Mouse (Mus musculus) NIH3T3 (cell line): ENCODE data around the gene Shroom3.
A peak's percentile ranks its signal among the peaks of the same experiment; 100 is the strongest.

ENCODE experiments used
- DNase-seq: peaks from one replicate; pipeline ENCODE4 v3.0.0-alpha.2; 2012; ENCODE audit warnings: low read depth

Gene Shroom3

DNA sequence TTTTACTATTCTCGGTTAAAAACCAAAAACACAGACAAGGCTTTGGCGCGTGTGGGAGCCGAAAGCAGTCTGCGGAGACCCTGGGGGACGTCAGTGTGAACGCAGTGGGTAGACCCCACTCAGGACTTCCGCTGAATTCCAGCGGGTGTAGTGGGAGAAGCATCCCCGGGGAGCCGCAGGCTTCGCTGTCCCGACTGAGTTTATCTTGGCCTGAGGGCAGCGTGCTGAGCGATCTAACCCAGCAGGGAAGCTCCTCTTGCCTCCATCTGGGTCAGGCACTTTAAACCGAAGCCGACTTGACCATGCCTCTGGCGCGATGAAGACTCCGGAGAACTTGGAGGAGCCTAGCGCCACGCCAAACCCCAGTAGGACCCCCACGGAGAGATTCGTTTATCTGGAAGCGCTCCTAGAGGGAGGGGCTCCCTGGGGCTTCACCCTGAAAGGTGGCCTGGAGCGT is at the start of gene Shroom3:
Gene Shroom3, plus strand, starts transcription at position 85 of the 457 bp plus-strand sequence.
- DNase-seq = no peak

GRCm38 (mm10) chr5:92633526-92633925 is 49.7 kb upstream of the Shroom3 start:
- DNase-seq = peak; percentile 17

GRCm38 (mm10) chr5:92634916-92635315 is 48.3 kb upstream of the Shroom3 start:
- DNase-seq = no peak

GRCm38 (mm10) chr5:92635891-92636290 is 47.3 kb upstream of the Shroom3 start:
- no peak for DNase-seq

DNA sequence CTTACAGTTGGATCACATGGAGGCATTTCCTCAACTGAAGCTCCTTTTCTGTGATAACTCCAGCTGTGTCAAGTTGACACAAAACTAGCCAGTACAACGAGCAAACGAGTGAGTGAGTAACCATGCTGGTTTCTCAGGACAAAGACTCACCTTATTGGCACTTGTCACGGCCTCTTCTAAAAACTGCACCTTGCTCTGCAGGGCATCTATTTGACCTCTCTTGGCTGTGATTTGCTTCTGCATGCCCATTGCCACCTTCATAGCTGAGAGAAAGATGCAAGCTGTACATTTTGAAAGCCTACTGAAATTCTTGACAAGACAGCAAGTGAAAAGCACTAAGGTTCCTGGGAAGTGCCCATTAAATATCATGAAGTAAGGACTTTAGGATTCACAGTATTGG is 42.4 kb upstream of the Shroom3 start:
- no peak for DNase-seq

DNA sequence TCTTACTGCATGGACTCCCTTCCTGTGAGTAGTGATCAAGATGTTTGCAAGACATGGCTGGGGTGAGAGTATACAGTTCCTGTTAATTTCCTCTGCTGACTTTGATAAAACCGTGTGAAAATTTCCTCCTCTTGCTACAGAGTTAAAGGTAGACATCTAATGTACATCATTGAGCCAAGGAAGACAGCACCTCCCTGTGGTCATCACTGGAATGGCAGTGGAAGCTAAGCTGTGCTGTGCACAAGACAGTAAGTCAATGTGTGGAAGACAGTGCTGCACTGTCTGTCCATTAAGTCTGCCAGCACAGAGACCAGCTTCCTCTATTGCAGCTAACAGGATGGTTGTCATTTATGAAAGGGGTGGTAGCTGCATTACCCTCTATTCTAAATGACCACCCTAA is 27.0 kb upstream of the Shroom3 start:
- peak; percentile 67 for DNase-seq

DNA sequence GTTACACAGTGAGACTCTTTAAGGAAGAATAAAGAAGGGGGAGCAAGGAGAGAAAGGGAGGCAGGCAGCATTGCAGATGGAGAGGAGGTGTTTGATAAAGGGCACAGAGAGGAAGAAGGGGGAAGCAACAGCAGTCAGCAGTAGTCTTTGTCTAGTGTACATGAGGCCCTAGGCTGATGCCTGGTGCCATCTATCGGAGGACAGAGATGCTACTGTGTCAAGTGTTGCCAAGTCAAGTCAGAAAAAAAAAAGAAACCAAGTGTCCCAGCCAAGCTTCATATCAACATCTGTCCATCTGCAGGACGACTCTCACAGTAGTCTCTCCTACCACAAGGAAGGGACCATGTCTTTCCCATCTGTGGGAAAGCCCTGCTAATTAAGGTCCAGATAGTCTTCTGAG is 18.9 kb upstream of the Shroom3 start:
- DNase-seq = peak; percentile 14

DNA sequence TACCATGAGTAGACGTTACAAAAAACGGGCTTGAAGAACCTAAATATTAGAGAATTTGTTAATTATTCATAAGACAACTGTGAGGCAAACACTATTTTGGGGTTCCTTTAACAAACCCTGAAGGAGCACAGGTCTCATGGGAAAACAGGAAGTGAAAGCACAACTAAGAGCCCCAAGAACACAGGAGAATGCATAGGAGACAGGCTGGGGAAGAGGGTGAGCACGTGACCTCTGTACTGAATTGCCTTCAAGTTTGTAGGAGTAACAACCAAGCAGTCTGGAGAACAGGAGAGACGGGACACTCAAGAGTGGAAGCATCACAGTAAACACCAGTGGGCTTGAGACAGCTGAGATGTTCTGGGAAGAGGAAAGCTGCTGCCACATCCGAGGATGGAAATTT is 16.4 kb upstream of the Shroom3 start:
- DNase-seq = no peak

DNA sequence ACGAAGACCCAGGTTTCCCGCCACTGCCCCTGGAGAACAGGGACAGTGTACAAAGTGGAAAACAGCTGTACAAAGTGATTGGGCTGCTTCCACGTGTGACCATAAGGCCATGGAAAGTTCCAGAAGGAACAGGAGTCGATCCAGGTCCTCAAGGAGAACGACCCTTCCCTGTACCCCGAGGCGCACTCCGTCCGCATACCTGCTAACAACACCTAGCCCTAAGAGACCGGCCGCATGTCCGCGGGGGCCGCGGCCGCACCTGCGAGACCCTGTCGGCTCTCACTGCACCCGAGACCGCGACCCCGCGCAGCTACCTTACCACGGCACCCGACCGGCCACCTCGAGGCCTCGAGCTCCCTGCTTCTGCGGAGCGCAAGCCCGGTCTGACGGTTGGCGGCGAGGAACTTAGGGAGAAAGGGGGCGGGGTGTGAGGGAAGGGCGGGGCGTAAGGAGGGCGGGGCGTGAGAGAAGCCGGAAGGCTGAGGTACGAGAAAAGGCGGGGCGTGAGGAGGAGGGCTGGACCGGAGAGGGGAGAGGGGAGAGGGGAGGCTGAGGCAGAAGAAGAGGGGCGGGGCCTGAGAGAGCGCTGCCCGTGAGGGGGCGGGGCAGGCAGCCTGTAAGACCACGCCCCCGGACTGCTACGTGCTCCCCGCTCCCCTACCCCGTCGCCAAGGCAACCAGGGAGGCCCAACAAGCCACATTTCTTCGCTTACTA is 8.2 kb upstream of the Shroom3 start, which contains the start of gene Ccdc158:
Gene Ccdc158, minus strand, starts transcription at position 413 of the 715 bp plus-strand sequence.
- no peak for DNase-seq

DNA sequence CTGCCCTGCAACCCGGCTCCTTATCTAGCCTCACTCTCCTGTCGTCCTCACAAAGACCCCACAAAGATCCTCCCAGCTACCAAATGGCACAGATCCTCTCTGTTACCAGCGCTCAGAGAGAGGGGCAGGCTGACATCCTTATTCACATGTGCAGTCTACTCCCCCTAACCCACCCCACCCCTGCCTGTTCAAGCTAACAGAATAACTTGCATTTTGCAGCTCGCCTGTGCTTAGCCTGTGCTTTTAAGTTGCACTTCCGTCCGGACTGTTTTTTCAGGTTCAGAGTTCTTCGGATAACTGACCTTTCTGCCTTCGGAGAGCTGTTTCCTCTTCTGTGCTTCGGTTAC is 7.7 kb upstream of the Shroom3 start:
- no peak for DNase-seq

GRCm38 (mm10) chr5:92679441-92679840 is 3.8 kb upstream of the Shroom3 start:
- peak; percentile 76 for DNase-seq

DNA sequence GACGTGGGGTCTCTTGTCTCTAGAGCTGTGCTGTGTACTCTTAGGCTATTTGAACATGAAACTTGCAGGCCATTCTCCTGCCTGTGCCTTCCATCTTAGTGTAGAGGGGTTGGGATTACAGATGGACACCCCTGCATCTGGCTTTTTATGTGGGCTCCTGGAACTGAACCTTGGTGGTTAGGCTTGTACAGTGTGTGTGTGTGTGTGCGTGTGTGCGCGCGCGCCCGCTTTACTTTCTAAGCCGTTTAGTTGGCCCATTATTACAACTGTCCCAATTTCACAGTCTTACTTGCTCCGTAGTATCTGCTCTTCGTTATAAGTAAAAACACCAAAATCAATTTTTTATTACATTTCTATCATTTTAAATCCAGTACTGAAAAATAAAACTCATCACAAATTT is 1.4 kb upstream of the Shroom3 start:
- no peak for DNase-seq

- no peak for DNase-seq
These were observed 450 bp upstream of the Shroom3 start for GRCm38 (mm10) chr5:92682621-92683348.

DNA sequence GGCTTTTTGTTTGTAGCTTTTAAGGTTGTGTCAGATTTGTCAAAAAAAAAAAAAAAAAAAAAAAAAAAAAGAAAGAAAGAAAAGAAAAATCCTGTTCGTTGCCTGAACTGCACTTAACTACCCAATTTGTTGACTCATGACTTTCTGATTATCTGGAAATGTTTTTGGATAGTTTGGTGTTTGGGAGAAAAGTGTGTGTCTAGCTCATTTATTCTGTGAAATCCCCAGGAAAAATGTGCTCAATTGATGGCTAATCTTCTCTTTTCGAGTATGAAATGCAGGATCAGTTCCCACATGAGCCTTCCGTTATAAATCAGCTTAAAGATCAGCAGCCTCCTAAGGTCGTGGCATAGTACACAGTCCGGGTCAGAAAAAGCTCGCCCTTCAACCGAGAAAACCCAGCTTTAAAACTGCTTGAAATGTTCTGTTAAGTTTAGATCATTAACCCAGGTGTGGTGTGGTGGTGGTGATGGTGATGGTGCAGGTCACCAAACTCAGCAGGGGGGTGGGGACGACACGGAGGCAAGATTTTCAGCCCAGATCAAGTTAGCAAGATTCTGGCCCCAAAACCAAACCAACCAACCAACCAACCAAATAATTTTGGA is 738 bp downstream of the Shroom3 start:
- no peak for DNase-seq

- DNase-seq = no peak
These were observed 1.7 kb downstream of the Shroom3 start for GRCm38 (mm10) chr5:92684715-92685460.

- DNase-seq = no peak
These were observed 4.9 kb downstream of the Shroom3 start for GRCm38 (mm10) chr5:92688124-92688523.

GRCm38 (mm10) chr5:92688569-92688968 is 5.3 kb downstream of the Shroom3 start:
- no peak for DNase-seq

DNA sequence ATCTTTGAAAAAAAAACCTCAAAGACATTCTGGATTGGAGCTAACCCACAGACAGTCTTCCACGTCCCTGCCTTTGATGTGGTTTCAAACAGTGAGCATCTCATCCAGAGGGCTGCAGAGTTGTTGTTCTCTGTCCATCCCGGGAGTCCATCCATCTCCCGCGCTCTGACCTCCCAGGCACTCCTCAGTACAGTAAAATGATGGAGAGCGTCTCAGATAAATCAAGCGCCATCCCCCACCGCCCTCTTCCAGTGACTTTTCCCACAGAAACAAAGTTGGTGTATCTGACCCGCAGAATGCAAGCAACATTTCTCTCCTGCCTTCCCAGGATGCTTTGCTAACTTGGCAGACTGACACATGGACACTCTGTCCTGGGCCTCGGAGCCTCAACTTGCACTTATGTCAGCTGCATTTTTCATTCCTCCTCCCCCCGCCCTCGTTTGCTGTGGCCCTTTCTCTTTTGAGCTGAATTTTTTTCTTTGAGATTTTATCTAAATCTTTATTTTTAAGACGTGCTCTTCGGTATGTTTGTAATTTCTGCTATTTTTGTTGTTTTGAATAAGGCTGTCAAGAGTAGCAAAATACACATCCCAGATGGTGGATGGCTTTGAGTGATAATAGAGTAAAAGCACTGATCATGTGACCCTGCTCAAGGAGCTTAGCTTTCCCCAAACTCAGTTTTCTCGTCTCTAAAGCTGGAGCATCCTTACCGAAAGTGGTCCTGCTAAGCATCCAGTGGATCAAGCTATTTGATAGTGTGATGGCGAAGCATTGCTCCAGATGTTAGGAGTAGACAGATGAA is 9.2 kb downstream of the Shroom3 start:
- no peak for DNase-seq

- DNase-seq = no peak
These were observed 10.5 kb downstream of the Shroom3 start for GRCm38 (mm10) chr5:92693744-92694143.

DNA sequence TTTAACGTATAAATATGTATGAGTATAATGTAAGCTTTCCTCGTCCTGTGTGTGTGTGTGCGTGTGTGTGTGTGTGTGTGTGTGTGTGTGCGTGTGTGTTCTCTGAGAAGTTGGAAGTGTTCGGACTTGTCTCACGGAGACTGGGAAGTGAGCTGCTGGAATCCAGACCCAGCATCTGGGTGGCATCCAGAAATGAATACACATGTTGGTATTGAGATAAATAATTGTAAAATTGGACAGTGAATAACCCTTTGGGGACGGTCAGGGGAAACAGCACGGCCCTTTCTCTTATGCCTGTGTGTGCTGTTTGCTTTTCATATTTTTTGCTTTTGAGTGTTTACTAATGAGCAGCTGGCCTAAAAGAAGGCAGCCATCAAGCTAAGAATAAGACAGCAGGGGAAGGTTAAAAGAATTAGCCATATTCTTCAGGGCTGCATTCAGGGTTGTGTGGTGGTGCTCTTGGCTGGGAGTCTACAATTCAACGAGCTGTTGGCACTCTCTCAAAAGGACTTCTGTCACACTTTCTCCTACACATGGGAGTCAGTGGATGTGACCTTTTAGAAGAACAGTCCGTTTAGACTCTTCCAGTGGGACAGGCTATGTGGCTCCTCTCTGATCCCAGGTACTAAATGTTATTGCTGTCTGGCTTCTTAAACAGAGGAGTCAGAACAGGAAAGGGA is 11.2 kb downstream of the Shroom3 start:
- no peak for DNase-seq
